30 mouse cellular contexts compared by ENCODE assay signal in genomic region chr4:144803633-144804032, GRCm38 (mm10). TPM values are rescaled to one million over a fixed set of nuclear protein-coding genes. Genes with fewer than 3 reads are reported as not detected.
DNase-seq lines count a peak whose midpoint lies in the region; ATAC-seq and TF ChIP-seq lines count a peak whose summit lies in the region.
"Had no signal": no experiment of that assay in that cellular context is flagged by ENCODE, and none has a peak within 500 bp of the region (broad histone marks: within the 10 kb centered on the region; RNA-seq: fewer than 3 reads in every experiment).

No protein-coding gene starts in this region.

- no peak overlapping the region for H3K4me2 ChIP-seq in intestine, embryonic 15.5 days (replicated peaks)
- no peak overlapping the region for H3K4me2 ChIP-seq in intestine, postnatal 0 days (replicated peaks; ENCODE audit: low read depth)
- H3K4me2 ChIP-seq: embryonic facial prominence, embryonic 12.5 days; forebrain, embryonic 13.5 days; forebrain, embryonic 15.5 days had no signal

- H3K4me3 ChIP-seq in heart, embryonic 10.5 days: no peak overlapping the region
- no peak overlapping the region for H3K4me3 ChIP-seq in intestine, embryonic 15.5 days (replicated peaks)
- no peak overlapping the region for H3K4me3 ChIP-seq in intestine, postnatal 0 days (ENCODE audit: low read depth, low read length)
- no peak overlapping the region for H3K4me3 ChIP-seq in small intestine, adult 2 months (ENCODE audit: low read depth, low read length)
- H3K4me3 ChIP-seq: embryonic facial prominence, embryonic 10.5 days; embryonic facial prominence, embryonic 12.5 days; forebrain, embryonic 13.5 days; forebrain, embryonic 15.5 days had no signal

- H3K27ac ChIP-seq in heart, embryonic 10.5 days: no peak overlapping the region
- no peak overlapping the region for H3K27ac ChIP-seq in intestine, embryonic 15.5 days
- H3K27ac ChIP-seq in intestine, postnatal 0 days (ENCODE audit: low read depth, low read length): no peak overlapping the region
- H3K27ac ChIP-seq in small intestine, adult 2 months (ENCODE audit: insufficient read depth, low read depth, low read length): 0 out of 2 replicates have a peak overlapping the region, but pooled peaks have one; percentile 9
- H3K27ac ChIP-seq: embryonic facial prominence, embryonic 10.5 days; embryonic facial prominence, embryonic 12.5 days; forebrain, embryonic 13.5 days; forebrain, embryonic 15.5 days had no signal

- WGBS in heart, embryonic 10.5 days: 65% methylated on average over 3 of the region's 3 CpGs
- 67% methylated on average over 3 of the region's 3 CpGs for WGBS in intestine, embryonic 15.5 days
- 42% methylated on average over 3 of the region's 3 CpGs for WGBS in intestine, postnatal 0 days
- 26% methylated on average over 3 of the region's 3 CpGs for WGBS in small intestine, adult 2 months

- ATAC-seq in intestine, embryonic 15.5 days: peak; percentile 78
- peak; percentile 75 for ATAC-seq in intestine, postnatal 0 days
- ATAC-seq: activated CD4-positive, CD25-positive, alpha-beta regulatory T cell, adult 4 months; CD4-positive, CD25-positive, alpha-beta regulatory T cell, adult 4 months; forebrain, embryonic 13.5 days; forebrain, embryonic 15.5 days; forebrain, postnatal 0 days had no signal

- peak; percentile 76 for DNase-seq in heart, adult 11 months
- DNase-seq in heart, embryonic 10.5 days (ENCODE audit: low spot score): no peak
- DNase-seq in gastrocnemius, postnatal 4 days (ENCODE audit: low spot score in 2 of 2): no peak
- no peak for DNase-seq in frontal cortex, postnatal 25 days (ENCODE audit: low spot score in 2 of 2)
- no peak for DNase-seq in cerebellum, postnatal 36 days
- DNase-seq: adrenal gland, adult 8-10 months; adrenal gland, postnatal 14 days; adrenal gland, postnatal 36 days; B cell, adult 2 months; cerebellum, adult 11-12 months; cerebellum, adult 2 months; cerebellum, adult 9-11 months; cerebellum, postnatal 14 days; forebrain, postnatal 0 days had no signal

- no peaks in the 10 kb centered on the region for H3K4me1 ChIP-seq in heart, embryonic 10.5 days
- no peaks in the 10 kb centered on the region for H3K4me1 ChIP-seq in intestine, embryonic 15.5 days (replicated peaks)
- H3K4me1 ChIP-seq in intestine, postnatal 0 days (replicated peaks; ENCODE audit: control insufficient read depth, insufficient read depth, low read length): no peaks in the 10 kb centered on the region
- peaks cover 7% of the 10 kb centered on the region; the same call in 1 of the 2 replicates for H3K4me1 ChIP-seq in small intestine, adult 2 months (ENCODE audit: control insufficient read depth, insufficient read depth, insufficient read length, low read length)
- H3K4me1 ChIP-seq: embryonic facial prominence, embryonic 10.5 days; embryonic facial prominence, embryonic 12.5 days; forebrain, embryonic 13.5 days; forebrain, embryonic 15.5 days had no signal

- no peak for TF ChIP-seq CTCF in intestine, postnatal 0 days (IDR thresholded peaks at IDR 0.05; ENCODE audit: low read depth)
- no peak for TF ChIP-seq CTCF in small intestine, adult 2 months (IDR thresholded peaks at IDR 0.05; ENCODE audit: extremely low read depth, insufficient read length, insufficient replicate concordance, low read depth, low read length)

- no peaks in the 10 kb centered on the region for H3K9me3 ChIP-seq in heart, embryonic 10.5 days
- no peaks in the 10 kb centered on the region for H3K9me3 ChIP-seq in intestine, embryonic 15.5 days
- H3K9me3 ChIP-seq in intestine, postnatal 0 days (ENCODE audit: control insufficient read depth): no peaks in the 10 kb centered on the region
- H3K9me3 ChIP-seq: embryonic facial prominence, embryonic 10.5 days; embryonic facial prominence, embryonic 12.5 days; forebrain, embryonic 15.5 days had no signal

- no peak for TF ChIP-seq POLR2A in small intestine, adult 2 months (IDR thresholded peaks at IDR 0.05; ENCODE audit: low read depth, low read length)

- no peaks in the 10 kb centered on the region for H3K27me3 ChIP-seq in heart, embryonic 10.5 days (ENCODE audit: insufficient read depth, poor library complexity, severe bottlenecking)
- no peaks in the 10 kb centered on the region for H3K27me3 ChIP-seq in intestine, embryonic 15.5 days (replicated peaks)
- H3K27me3 ChIP-seq in intestine, postnatal 0 days (replicated peaks; ENCODE audit: control insufficient read depth, insufficient read depth, low read length): no peaks in the 10 kb centered on the region
- H3K27me3 ChIP-seq in small intestine, adult 2 months (ENCODE audit: control insufficient read depth, insufficient read depth, low read length): no peaks in the 10 kb centered on the region
- H3K27me3 ChIP-seq: embryonic facial prominence, embryonic 12.5 days; forebrain, embryonic 13.5 days; forebrain, embryonic 15.5 days had no signal

- H3K9ac ChIP-seq in intestine, embryonic 15.5 days: no peak overlapping the region
- no peak overlapping the region for H3K9ac ChIP-seq in intestine, postnatal 0 days (ENCODE audit: low read depth, low read length)
- H3K9ac ChIP-seq: embryonic facial prominence, embryonic 12.5 days; forebrain, embryonic 13.5 days; forebrain, embryonic 15.5 days; forebrain, postnatal 0 days had no signal

- no peaks in the 10 kb centered on the region for H3K36me3 ChIP-seq in heart, embryonic 10.5 days
- no peaks in the 10 kb centered on the region for H3K36me3 ChIP-seq in intestine, embryonic 15.5 days
- no peaks in the 10 kb centered on the region for H3K36me3 ChIP-seq in intestine, postnatal 0 days (ENCODE audit: control insufficient read depth, insufficient read depth)
- no peaks in the 10 kb centered on the region for H3K36me3 ChIP-seq in small intestine, adult 2 months (ENCODE audit: control insufficient read depth, insufficient read depth, low read length)
- H3K36me3 ChIP-seq: embryonic facial prominence, embryonic 10.5 days; embryonic facial prominence, embryonic 12.5 days; forebrain, embryonic 15.5 days had no signal

RNA-seq across cellular contexts. Expression of gene Gm438, which starts 17.2 kb away (rescaled TPM):
- polyA plus RNA-seq in heart, embryonic 10.5 days (2016; fragmentation: Nextera tagmentation; extraction: Ambion mirVana): not detected in 2 replicates
- 0.10 TPM in 1 of 2 replicates, not detected in the other for polyA plus RNA-seq in intestine, embryonic 15.5 days (2015; fragmentation: Nextera tagmentation; extraction: Ambion mirVana)
- 2.5 and 3.2 TPM in 2 replicates for polyA plus RNA-seq in intestine, postnatal 0 days (2015; fragmentation: Nextera tagmentation; extraction: Ambion mirVana)
- not detected in 2 replicates for polyA plus RNA-seq in small intestine, adult 2 months (2012; rRNA removed)
- total RNA-seq in gastrocnemius, postnatal 4 days (2021): not detected
- total RNA-seq: adrenal gland, adult 18-20 months; adrenal gland, adult 8-10 months; adrenal gland, postnatal 14 days; adrenal gland, postnatal 36 days; CH12.LX; ES-E14; forebrain, postnatal 0 days; MEL had no signal
- polyA plus RNA-seq: activated CD4-positive, CD25-positive, alpha-beta regulatory T cell, adult 4 months; CD4-positive, CD25-positive, alpha-beta regulatory T cell, adult 4 months; cerebellum, adult 2 months; cortical plate, adult 2 months; embryonic facial prominence, embryonic 10.5 days; embryonic facial prominence, embryonic 12.5 days; embryonic facial prominence, embryonic 14.5 days; forebrain, embryonic 11.5 days; forebrain, embryonic 13.5 days; forebrain, embryonic 15.5 days; forebrain, postnatal 0 days had no signal
